Mouse (Mus musculus) kidney, adult 2 months (tissue): ENCODE results near the gene Ubald2. TPM values are rescaled to one million over a fixed set of nuclear protein-coding genes. Genes with fewer than 3 reads are reported as not detected.

ENCODE experiments used
- DNase-seq: peaks from one replicate; pipeline ENCODE4 v3.0.0; 2021
- H3K27ac ChIP-seq: fragments of 200-500 bp; 2 replicates; pipeline ENCODE4 v1.5.1; 2012; ENCODE audit warnings: low read depth, low read length, control low read depth, inconsistent platforms; ENCODE audit not compliant: insufficient read depth
- H3K27me3 ChIP-seq: fragments of 200-500 bp; replicated peaks from 2 replicates; pipeline ENCODE4 v1.6.1; 2012; ENCODE audit warnings: mild to moderate bottlenecking, moderate library complexity, low read length, inconsistent platforms; ENCODE audit not compliant: control insufficient read depth, insufficient read depth
- H3K36me3 ChIP-seq: fragments of 200-500 bp; 2 replicates; pipeline ENCODE4 v1.6.1; 2012; ENCODE audit warnings: mild to moderate bottlenecking, moderate library complexity, low read length, inconsistent platforms; ENCODE audit not compliant: control insufficient read depth, insufficient read depth
- H3K4me1 ChIP-seq: fragments of 200-500 bp; 2 replicates; pipeline ENCODE4 v1.6.1; 2011; ENCODE audit warnings: low read length; ENCODE audit not compliant: control insufficient read depth, insufficient read depth
- H3K4me3 ChIP-seq: fragments of 200-500 bp; 2 replicates; pipeline ENCODE4 v1.5.1; 2011; ENCODE audit warnings: mild to moderate bottlenecking, low read depth, low read length, control low read depth; ENCODE audit not compliant: insufficient read depth
- CTCF ChIP-seq: fragments of 200-500 bp; conservative IDR thresholded peaks from 2 replicates; pipeline ENCODE4 v1.5.1; 2011; ENCODE audit warnings: low read depth, mild to moderate bottlenecking, control low read depth, low read length, moderate library complexity, mixed read lengths; ENCODE audit not compliant: insufficient read depth, insufficient read length
- POLR2A ChIP-seq: fragments of 200-500 bp; IDR thresholded peaks from one replicate; pipeline ENCODE4 v1.6.1; 2011; ENCODE audit warnings: low read depth, low read length, control low read depth
- WGBS: fragments of 180-500 bp; shearing (Covaris S2); methylation state at CpG from one replicate; pipeline ENCODE4 v1.1.7; 2018; 5-methylcytosine and 5-hydroxymethylcytosine counted together
- polyA plus RNA-seq: library from polyadenylated mRNA; depleted of rRNA; stranded (reverse); fragments of >200 nt; gene quantifications from 2 replicates; pipeline ENCODE4 v1.2.3, GENCODE M21; 2012; rRNA removed

The Ubald2 gene
- polyA plus RNA-seq, result 195 and 211 TPM in 2 replicates

DNA sequence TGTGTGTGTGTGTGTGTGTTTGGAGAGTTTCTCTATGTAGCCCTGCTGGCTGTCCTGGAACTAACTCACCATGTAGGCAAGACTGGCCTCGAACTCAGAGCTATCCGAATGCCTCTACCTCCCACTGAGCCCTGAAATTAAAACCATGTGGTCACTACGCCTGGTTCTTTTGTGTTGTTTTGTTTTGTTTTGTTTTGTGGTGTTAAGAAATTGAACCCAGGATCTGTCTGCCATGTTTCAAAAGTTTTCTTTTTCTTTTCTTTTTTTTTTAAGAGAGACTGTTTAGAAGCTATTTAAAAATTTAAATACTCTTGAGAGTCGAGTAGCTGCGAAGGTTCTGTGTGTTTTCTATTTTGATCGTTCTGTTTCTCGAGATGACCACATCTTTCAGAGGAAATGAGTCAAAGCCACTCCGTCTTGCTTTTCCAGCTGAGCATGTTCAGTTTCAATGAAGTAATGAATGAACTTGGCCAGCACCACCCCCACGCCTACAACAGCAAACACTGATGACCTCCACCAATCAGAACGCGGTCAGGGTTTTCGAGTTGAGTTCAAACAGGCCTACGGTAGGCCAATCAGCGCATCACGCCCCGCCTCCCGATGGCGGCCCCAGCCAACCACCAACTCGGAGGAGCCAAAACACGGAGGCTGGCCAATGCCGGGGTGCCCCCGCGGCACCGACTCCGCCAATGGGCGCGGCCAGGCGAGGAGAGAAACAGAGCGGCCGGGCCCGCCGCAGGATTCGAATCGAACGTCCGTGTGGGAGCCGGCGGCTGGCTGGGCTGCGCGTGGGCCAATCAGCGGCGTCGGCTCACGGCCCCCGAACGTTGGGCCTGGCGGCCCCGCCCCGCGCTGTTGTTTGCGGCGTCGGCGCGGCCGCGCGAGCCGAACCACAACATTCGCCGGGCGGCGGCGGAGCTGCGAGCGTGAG lies at the start of gene Ubald2:
Gene Ubald2, plus strand, starts transcription at position 739 of the 931 bp plus-strand sequence.
- no peaks in the 10 kb centered on the region for H3K27me3 ChIP-seq
- DNase-seq, result peak; percentile 100
- H3K4me1 ChIP-seq, result peaks cover 39% of the 10 kb centered on the region
- no peak for TF ChIP-seq CTCF
- TF ChIP-seq POLR2A, result peak; percentile 45
- no peaks in the 10 kb centered on the region; the same call in 1 of the 2 replicates for H3K36me3 ChIP-seq
- H3K4me3 ChIP-seq, result peak within 1 kb of the TSS; percentile 95
- 2% methylated on average over 66 of the region's 66 CpGs for WGBS
- peak within 1 kb of the TSS; percentile 97 for H3K27ac ChIP-seq

DNA sequence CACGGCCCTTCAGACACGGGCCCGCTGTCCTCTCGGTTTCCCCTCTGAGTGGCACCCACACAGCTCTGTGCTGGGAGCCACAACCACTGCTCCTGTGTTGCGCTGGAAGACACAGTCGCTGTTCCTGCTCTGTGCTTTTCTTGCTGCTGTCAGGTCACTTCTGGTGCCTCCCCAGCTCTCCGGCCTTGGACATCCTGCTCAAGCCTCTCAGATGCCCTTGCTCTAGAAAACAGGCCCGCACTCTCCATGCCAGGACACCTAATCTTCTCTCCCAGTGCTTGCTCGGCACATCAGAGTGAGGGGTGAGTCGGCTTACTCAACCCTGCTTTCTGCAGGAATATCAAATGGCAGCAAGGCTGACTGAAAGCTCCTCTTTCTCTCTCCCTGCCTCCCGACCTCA lies 49.7 kb upstream of the Ubald2 start:
- no peak for DNase-seq
- WGBS, result 80% methylated on average over 11 of the region's 11 CpGs

DNA sequence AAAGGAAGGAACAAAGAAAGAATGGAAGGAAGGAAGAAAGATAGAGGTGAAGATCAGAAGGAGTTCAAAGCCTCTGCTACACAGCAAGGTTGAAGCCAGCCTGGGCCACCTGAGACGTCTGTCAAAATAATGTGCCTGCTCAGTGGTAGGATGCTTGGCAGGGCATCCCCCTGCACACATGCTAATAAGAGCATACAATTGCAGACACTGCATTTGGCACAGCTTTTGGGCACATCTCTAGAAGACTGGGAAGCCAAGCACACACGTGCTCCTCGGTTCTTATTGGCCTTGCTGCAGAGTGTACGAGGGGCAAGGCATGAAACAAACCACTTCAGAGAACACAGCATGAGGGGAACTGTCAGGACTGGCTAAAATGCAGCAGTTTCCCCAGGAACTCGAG lies 47.9 kb upstream of the Ubald2 start:
- H3K4me1 ChIP-seq, result peaks cover 10% of the 10 kb centered on the region; the same call in 1 of the 2 replicates
- H3K36me3 ChIP-seq, result no peaks in the 10 kb centered on the region
- TF ChIP-seq CTCF, result no peak
- TF ChIP-seq POLR2A, result no peak
- whole genome bisulfite sequencing, result 55% methylated on average over 5 of the region's 5 CpGs
- DNase-seq, result no peak
- H3K27ac ChIP-seq, result no peak overlapping the region
- no peaks in the 10 kb centered on the region for H3K27me3 ChIP-seq
- no peak overlapping the region for H3K4me3 ChIP-seq

More for the DNA sequence above, 49.7 kb upstream of the Ubald2 start:
- no peaks in the 10 kb centered on the region for H3K27me3 ChIP-seq
- no peak overlapping the region for H3K4me3 ChIP-seq
- peaks cover 10% of the 10 kb centered on the region; the same call in 1 of the 2 replicates for H3K4me1 ChIP-seq
- no peak overlapping the region for H3K27ac ChIP-seq
- TF ChIP-seq POLR2A (no peak), CTCF (no peak)
- H3K36me3 ChIP-seq, result no peaks in the 10 kb centered on the region

DNA sequence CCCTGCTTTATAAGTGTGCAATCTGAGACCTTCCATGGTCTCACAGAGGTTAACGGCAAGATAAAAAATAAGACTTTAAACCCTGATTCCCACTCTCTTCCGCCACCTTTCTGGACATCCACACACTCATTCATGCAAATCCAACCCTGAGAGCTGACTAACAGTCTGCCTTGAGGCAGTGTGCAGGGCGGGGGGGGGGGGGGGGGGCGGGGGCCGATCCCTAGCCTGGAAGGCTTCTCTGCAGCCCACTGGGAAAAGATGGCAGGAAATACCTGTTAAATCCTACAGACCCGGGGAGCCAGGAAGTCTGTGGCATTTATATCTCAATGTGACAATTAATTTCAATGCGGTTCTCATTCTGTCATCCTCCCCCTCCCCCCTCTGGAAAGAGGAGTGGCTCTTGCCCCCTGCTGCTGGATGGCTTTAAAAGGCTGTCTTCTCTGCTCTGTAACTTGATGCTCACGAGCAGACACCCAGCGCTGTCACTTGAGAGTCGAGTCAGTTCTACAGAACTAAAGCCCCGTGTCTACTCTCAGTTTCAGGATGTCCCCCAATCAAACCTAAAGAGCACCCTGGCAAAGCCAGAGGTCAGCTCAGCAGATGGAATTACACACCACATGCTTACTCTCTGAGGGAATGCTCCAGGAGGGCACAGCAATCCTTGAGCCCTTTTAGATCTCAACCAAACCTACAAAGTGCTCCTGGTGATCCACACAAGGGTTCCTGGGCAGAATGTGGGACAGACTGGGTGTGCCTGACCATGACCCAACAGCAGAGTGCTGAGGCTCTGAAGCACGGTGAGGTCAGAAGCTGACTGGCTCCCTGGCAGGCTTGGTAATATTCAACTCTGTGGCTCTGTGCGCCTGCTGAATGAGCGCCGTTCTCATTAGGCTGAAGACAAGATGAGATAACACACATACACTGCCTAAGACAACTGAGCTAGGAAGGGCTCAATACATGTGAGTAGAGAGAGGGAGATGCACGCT lies 46.5 kb upstream of the Ubald2 start:
- H3K4me1 ChIP-seq, result peaks cover 10% of the 10 kb centered on the region; the same call in 1 of the 2 replicates
- no peak overlapping the region; the same call in 1 of the 2 replicates for H3K27ac ChIP-seq

GRCm38 (mm10) chr11:116388841-116389480 lies 44.9 kb upstream of the Ubald2 start:
- 69% methylated on average over 14 of the region's 14 CpGs for WGBS
- H3K4me1 ChIP-seq, result peaks cover 10% of the 10 kb centered on the region; the same call in 1 of the 2 replicates
- no peaks in the 10 kb centered on the region for H3K27me3 ChIP-seq
- peak overlapping the region; percentile 68 for H3K27ac ChIP-seq
- H3K4me3 ChIP-seq, result no peak overlapping the region
- TF ChIP-seq POLR2A, result no peak
- TF ChIP-seq CTCF, result no peak
- H3K36me3 ChIP-seq, result no peaks in the 10 kb centered on the region
- peak; percentile 67 for DNase-seq

More for the DNA sequence above, 46.5 kb upstream of the Ubald2 start:
- peak; percentile 44 for DNase-seq
- Histone ChIP-seq H3K27me3 (no peaks in the 10 kb centered on the region), H3K4me3 (no peak overlapping the region; the same call in 1 of the 2 replicates), H3K36me3 (no peaks in the 10 kb centered on the region)
- 13% methylated on average over 16 of the region's 16 CpGs for WGBS
- TF ChIP-seq CTCF (no peak), POLR2A (no peak)

- no peak for DNase-seq
- Histone ChIP-seq H3K27ac (peak overlapping the region; percentile 88), H3K36me3 (no peaks in the 10 kb centered on the region), H3K4me3 (peak overlapping the region; percentile 27; the same call in 1 of the 2 replicates), H3K27me3 (no peaks in the 10 kb centered on the region), H3K4me1 (no peaks in the 10 kb centered on the region)
- TF ChIP-seq POLR2A, result no peak
- no peak for TF ChIP-seq CTCF
- 45% methylated on average over 4 of the region's 4 CpGs for WGBS
Measured at GRCm38 (mm10) chr11:116394769-116395168, 39.1 kb upstream of the Ubald2 start.
